Mouse (Mus musculus) ES-E14 (cell line): ENCODE data around the gene Zbtb20. TPM values are rescaled to one million over a fixed set of nuclear protein-coding genes. Genes with fewer than 3 reads are reported as not detected.

Experiments used
- DNase-seq: peaks from one replicate; pipeline ENCODE4 v3.0.0-alpha.2; 2013; ENCODE audit warnings: low read depth, low spot score
- H3K27ac ChIP-seq: 2 replicates; pipeline ENCODE4 v1.5.1; 2012; ENCODE audit warnings: low read depth, mild to moderate bottlenecking, low read length, moderate library complexity, mixed read lengths; ENCODE audit not compliant: poor library complexity, insufficient read depth, severe bottlenecking
- H3K36me3 ChIP-seq: 2 replicates; pipeline ENCODE4 v1.6.1; 2012; ENCODE audit warnings: mild to moderate bottlenecking, low read length, moderate library complexity, mixed read lengths; ENCODE audit not compliant: control insufficient read depth, poor library complexity, insufficient read depth, severe bottlenecking
- H3K4me1 ChIP-seq, 2 experiments: fragments of 150-350 bp in 1 of 2; sonication (generic) in 1 of 2; 2 replicates each; pipeline ENCODE4 v1.6.1; 2012; ENCODE audit warnings: low read length in 2 of 2, mild to moderate bottlenecking in 1 of 2, mixed read lengths in 1 of 2; ENCODE audit not compliant: control insufficient read depth in 2 of 2, insufficient read depth in 2 of 2, poor library complexity in 1 of 2
- H3K4me3 ChIP-seq, 2 experiments: fragments of 150-350 bp in 1 of 2; sonication (generic) in 1 of 2; 2 replicates each; pipeline ENCODE4 v1.5.1; 2012; ENCODE audit warnings: low read length in 2 of 2, low read depth in 1 of 2, mild to moderate bottlenecking in 1 of 2, mixed read lengths in 1 of 2; ENCODE audit not compliant: insufficient read depth in 1 of 2, poor library complexity in 1 of 2, severe bottlenecking in 1 of 2
- H3K9ac ChIP-seq: 2 replicates; pipeline ENCODE4 v1.6.1; 2012; ENCODE audit warnings: low read depth, mild to moderate bottlenecking, low read length, mixed read lengths; ENCODE audit not compliant: poor library complexity, insufficient read depth, severe bottlenecking
- H3K9me3 ChIP-seq: fragments of 150-350 bp; sonication (generic); 2 replicates; pipeline ENCODE4 v1.6.1; 2012; ENCODE audit warnings: low read depth, mild to moderate bottlenecking, low read length; ENCODE audit not compliant: control insufficient read depth, insufficient read depth
- CHD2 ChIP-seq: IDR thresholded peaks from 2 replicates; pipeline ENCODE4 v1.6.1; 2014; ENCODE audit warnings: mild to moderate bottlenecking, low read depth, low read length, inconsistent platforms
- HCFC1 ChIP-seq: IDR thresholded peaks from 2 replicates; pipeline ENCODE4 v1.6.1; 2012; ENCODE audit warnings: low read length, inconsistent platforms, borderline replicate concordance; ENCODE audit not compliant: insufficient read depth
- MAFK ChIP-seq: IDR thresholded peaks from 2 replicates; pipeline ENCODE4 v1.6.1; 2014; ENCODE audit warnings: mild to moderate bottlenecking, low read depth, low read length, inconsistent platforms; ENCODE audit not compliant: insufficient read depth
- ZC3H11A ChIP-seq: IDR thresholded peaks from 2 replicates; pipeline ENCODE4 v1.6.1; 2012; ENCODE audit warnings: low read depth, mild to moderate bottlenecking, inconsistent platforms, low read length, borderline replicate concordance
- ZNF384 ChIP-seq: IDR thresholded peaks from 2 replicates; pipeline ENCODE4 v1.6.1; 2012; ENCODE audit warnings: low read depth, low read length, inconsistent platforms
- in situ Hi-C, 2 experiments: fragments of 600-800 bp; cut with MboI; formaldehyde crosslinking; loops; one replicate each; pipeline ENCODE4 v1.15.1; 2025; ENCODE audit warnings: low sequenced_read_pairs in 2 of 2, inconsistent platforms in 1 of 2; ENCODE audit not compliant: unreplicated experiment in 2 of 2
- total RNA-seq: library from RNA; depleted of rRNA; stranded (reverse); fragments of 300-350 nt; gene quantifications from 2 replicates; pipeline ENCODE4 v1.2.3, GENCODE M21; 2012

Zbtb20 gene
- total RNA-seq, 1 experiment: 4.0 TPM

DNA sequence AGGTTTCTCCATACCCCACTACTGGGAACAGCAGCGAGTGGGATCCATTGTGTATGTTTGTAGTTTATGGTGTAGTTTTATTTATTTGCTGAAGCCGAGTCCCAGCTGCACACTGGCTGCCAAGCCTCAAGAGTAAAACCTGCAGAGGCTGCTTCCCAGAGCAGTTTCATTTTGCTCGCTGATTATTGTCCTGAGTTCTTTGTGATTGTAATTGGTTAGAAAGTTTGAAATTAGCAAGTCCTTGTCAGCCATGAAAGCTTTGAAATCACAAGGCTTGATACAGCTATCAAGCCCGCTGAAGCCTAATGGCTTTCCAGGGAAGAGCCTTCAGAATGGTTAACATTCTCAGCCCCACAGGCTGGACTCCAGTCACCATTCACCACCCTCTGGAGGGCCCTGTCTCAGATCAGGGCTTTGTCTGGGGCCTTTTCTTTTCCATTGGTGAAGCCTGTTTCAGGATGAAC, 434.3 kb downstream of the Zbtb20 start:
- H3K9ac ChIP-seq: no peak overlapping the region
- peak; percentile 22 for DNase-seq

DNA sequence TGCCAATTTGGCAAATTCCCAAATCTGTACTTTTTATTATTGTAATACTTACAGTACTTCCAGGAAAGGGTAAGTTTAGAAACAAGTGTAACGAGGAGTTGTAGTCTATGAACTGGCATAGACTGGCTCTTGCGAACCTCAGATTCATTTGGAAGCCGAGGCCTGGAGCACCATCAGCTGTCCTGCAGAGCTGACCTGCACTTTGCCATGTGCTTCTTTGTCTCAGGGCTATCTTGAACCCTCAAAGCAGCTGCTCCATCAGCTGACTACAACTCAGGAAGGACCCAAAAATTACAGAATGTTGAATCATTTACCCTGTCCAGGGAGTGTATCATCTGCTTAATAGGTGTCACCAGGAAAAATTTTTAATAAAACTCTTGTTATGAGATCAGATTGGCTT, 448.3 kb downstream of the Zbtb20 start:
- no peak overlapping the region for H3K9ac ChIP-seq
- no peaks in the 10 kb centered on the region for H3K36me3 ChIP-seq
- in situ Hi-C loops: no loop called here
- DNase-seq: no peak
- H3K9me3 ChIP-seq: no peaks in the 10 kb centered on the region
- no peak for TF ChIP-seq HCFC1
- TF ChIP-seq ZNF384: no peak
- no peak for TF ChIP-seq CHD2
- no peak for TF ChIP-seq MAFK
- TF ChIP-seq ZC3H11A: no peak
- no peak overlapping the region for H3K4me3 ChIP-seq
- no peak overlapping the region for H3K27ac ChIP-seq
- no peaks in the 10 kb centered on the region for H3K4me1 ChIP-seq

More for the DNA sequence above, 434.3 kb downstream of the Zbtb20 start:
- Histone ChIP-seq H3K9me3 (no peaks in the 10 kb centered on the region), H3K4me1 (no peaks in the 10 kb centered on the region), H3K4me3 (no peak overlapping the region), H3K27ac (no peak overlapping the region), H3K36me3 (no peaks in the 10 kb centered on the region)
- TF ChIP-seq ZNF384 (no peak), HCFC1 (no peak), MAFK (no peak), ZC3H11A (no peak), CHD2 (no peak)
- in situ Hi-C loops: no loop called here

DNA sequence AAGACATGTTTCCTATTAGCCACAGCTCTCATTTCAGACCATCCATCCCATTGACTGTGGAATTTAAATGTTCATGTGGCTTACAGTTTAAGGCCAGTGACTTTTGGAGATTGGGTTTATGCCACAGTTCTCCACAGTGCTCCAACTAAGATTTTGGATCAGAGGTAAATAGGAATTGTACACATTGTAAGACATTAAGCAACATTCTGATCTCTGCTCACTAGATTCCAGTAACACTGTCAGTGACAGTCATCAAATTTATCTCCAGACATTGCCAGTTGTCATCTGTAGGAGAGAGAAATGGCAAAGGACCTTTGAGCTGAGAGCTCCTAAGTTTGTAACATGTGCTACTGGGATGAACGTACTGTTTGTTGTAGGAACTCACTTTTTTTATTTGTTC, 452.5 kb downstream of the Zbtb20 start:
- no peaks in the 10 kb centered on the region for H3K4me1 ChIP-seq
- DNase-seq: no peak
- H3K4me3 ChIP-seq: no peak overlapping the region
- no peak overlapping the region for H3K27ac ChIP-seq
- H3K36me3 ChIP-seq: no peaks in the 10 kb centered on the region
- H3K9ac ChIP-seq: no peak overlapping the region
- TF ChIP-seq HCFC1: no peak
- no peak for TF ChIP-seq ZC3H11A
- TF ChIP-seq ZNF384: no peak
- no peak for TF ChIP-seq CHD2
- TF ChIP-seq MAFK: no peak
- in situ Hi-C loops: no loop called here
- H3K9me3 ChIP-seq: no peaks in the 10 kb centered on the region

DNA sequence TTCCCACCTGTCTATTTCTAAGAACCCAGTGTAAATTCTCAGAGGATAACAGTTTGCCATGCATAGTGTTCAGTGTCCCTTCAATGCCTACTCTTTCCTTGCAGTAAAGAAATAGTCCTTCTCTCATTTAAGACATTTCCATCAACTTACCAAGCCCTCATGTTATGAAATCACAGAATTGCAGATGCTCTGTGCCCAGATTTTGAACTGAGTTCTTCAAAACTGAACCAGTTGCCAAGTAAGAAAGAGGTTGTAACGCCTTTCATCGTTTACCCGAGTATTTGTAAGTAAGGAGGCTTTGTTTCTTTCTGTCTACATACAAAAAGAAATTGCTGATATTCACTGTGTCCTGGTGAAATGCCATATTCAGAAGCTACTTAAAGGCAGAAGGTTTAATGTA, 454.5 kb downstream of the Zbtb20 start:
- Histone ChIP-seq H3K4me3 (no peak overlapping the region), H3K36me3 (no peaks in the 10 kb centered on the region), H3K4me1 (no peaks in the 10 kb centered on the region), H3K27ac (no peak overlapping the region), H3K9me3 (no peaks in the 10 kb centered on the region), H3K9ac (no peak overlapping the region)
- no peak for TF ChIP-seq HCFC1
- no peak for TF ChIP-seq ZC3H11A
- TF ChIP-seq MAFK: no peak
- TF ChIP-seq CHD2: no peak
- TF ChIP-seq ZNF384: no peak
- DNase-seq: no peak
- in situ Hi-C loops: no loop called here

DNA sequence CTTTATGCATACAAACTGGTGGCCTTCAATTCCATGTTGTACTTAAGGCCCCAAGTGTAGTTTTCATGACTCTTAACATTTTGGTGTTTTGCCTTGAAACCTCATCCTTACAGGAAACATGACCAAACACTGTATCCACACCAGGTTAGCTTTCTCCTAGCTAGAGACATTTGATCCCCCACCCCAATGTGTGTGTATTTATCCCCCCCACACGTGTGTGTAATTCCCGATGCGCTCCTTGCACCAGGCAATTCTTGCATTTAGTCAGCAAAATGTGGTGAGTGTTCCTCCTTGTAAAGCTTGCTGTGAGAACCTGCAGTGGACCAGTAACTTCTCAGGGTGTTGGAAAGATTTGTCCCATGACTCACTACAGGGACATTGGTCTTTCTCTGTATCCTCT, 455.8 kb downstream of the Zbtb20 start:
- no peak overlapping the region for H3K4me3 ChIP-seq
- no peaks in the 10 kb centered on the region for H3K36me3 ChIP-seq
- in situ Hi-C loops: no loop called here
- no peak overlapping the region for H3K27ac ChIP-seq
- no peak for DNase-seq
- H3K9me3 ChIP-seq: no peaks in the 10 kb centered on the region
- TF ChIP-seq MAFK (no peak), CHD2 (no peak)
- no peaks in the 10 kb centered on the region for H3K4me1 ChIP-seq
- no peak overlapping the region for H3K9ac ChIP-seq
